Mouse (Mus musculus) kidney, adult 2 months (tissue): ENCODE data around the gene Zfand2b.

Source experiments
- CTCF ChIP-seq: fragments of 200-500 bp; conservative IDR thresholded peaks from 2 replicates; pipeline ENCODE4 v1.5.1; 2011; ENCODE audit warnings: low read depth, mild to moderate bottlenecking, control low read depth, low read length, moderate library complexity, mixed read lengths; ENCODE audit not compliant: insufficient read depth, insufficient read length
- POLR2A ChIP-seq: fragments of 200-500 bp; IDR thresholded peaks from one replicate; pipeline ENCODE4 v1.6.1; 2011; ENCODE audit warnings: low read depth, low read length, control low read depth

GRCm38 (mm10) chr1:75148727-75149126, 19.7 kb upstream of the Zfand2b start:
- TF ChIP-seq CTCF, result no peak
- no peak for TF ChIP-seq POLR2A
